Mouse (Mus musculus): ENCODE data around the gene Slit3. TPM values are rescaled to one million over a fixed set of nuclear protein-coding genes. Genes with fewer than 3 reads are reported as not detected.

Gene Slit3
- total RNA-seq, 2 experiments from 2014 or later, result 28.7 to 31.3 TPM

- DNase-seq, result no peak
Measured at GRCm38 (mm10) chr11:35361071-35361470, 240.0 kb downstream of the Slit3 start.

GRCm38 (mm10) chr11:35362975-35363374, 242.0 kb downstream of the Slit3 start:
- DNase-seq, result no peak

- DNase-seq, result no peak
Measured at GRCm38 (mm10) chr11:35364469-35364868, 243.4 kb downstream of the Slit3 start.

- DNase-seq, result no peak
Measured at GRCm38 (mm10) chr11:35365510-35365931, 244.5 kb downstream of the Slit3 start.

- no peak for DNase-seq
Measured at GRCm38 (mm10) chr11:35366611-35367010, 245.6 kb downstream of the Slit3 start.

GRCm38 (mm10) chr11:35367248-35367647, 246.2 kb downstream of the Slit3 start:
- no peak for DNase-seq

GRCm38 (mm10) chr11:35369964-35370363, 248.9 kb downstream of the Slit3 start:
- DNase-seq, result peak; percentile 22

- no peak for DNase-seq
Measured at GRCm38 (mm10) chr11:35370705-35371104, 249.7 kb downstream of the Slit3 start.

GRCm38 (mm10) chr11:35372410-35372809, 251.4 kb downstream of the Slit3 start:
- DNase-seq, result no peak

GRCm38 (mm10) chr11:35375072-35375471, 254.0 kb downstream of the Slit3 start:
- DNase-seq, result no peak

GRCm38 (mm10) chr11:35378802-35379201, 257.8 kb downstream of the Slit3 start:
- no peak for DNase-seq

GRCm38 (mm10) chr11:35379407-35379806, 258.4 kb downstream of the Slit3 start:
- no peak for DNase-seq

GRCm38 (mm10) chr11:35380766-35381165, 259.7 kb downstream of the Slit3 start:
- DNase-seq, result no peak

GRCm38 (mm10) chr11:35385444-35385843, 264.4 kb downstream of the Slit3 start:
- no peak for DNase-seq

GRCm38 (mm10) chr11:35387826-35388225, 266.8 kb downstream of the Slit3 start:
- no peak for DNase-seq

GRCm38 (mm10) chr11:35388471-35388870, 267.4 kb downstream of the Slit3 start:
- DNase-seq, result no peak

- DNase-seq, result no peak
Measured at GRCm38 (mm10) chr11:35389341-35389740, 268.3 kb downstream of the Slit3 start.

- DNase-seq, result no peak
Measured at GRCm38 (mm10) chr11:35389780-35390435, 268.9 kb downstream of the Slit3 start.

GRCm38 (mm10) chr11:35393815-35394214, 272.8 kb downstream of the Slit3 start:
- peak; percentile 41 for DNase-seq

GRCm38 (mm10) chr11:35395376-35395775, 274.4 kb downstream of the Slit3 start:
- peak; percentile 79 for DNase-seq

- DNase-seq, result no peak
Measured at GRCm38 (mm10) chr11:35398353-35398752, 277.3 kb downstream of the Slit3 start.

- no peak for DNase-seq
Measured at GRCm38 (mm10) chr11:35403516-35403915, 282.5 kb downstream of the Slit3 start.

- DNase-seq, result no peak
Measured at GRCm38 (mm10) chr11:35406045-35406444, 285.0 kb downstream of the Slit3 start.

- DNase-seq, result no peak
Measured at GRCm38 (mm10) chr11:35406522-35406921, 285.5 kb downstream of the Slit3 start.
